Mouse (Mus musculus) lung, embryonic 15.5 days (tissue): ENCODE measurements around the gene Ngf. TPM values are rescaled to one million over a fixed set of nuclear protein-coding genes. Genes with fewer than 3 reads are reported as not detected.

Experiments used
- ATAC-seq: fragments of 200-750 bp; cut with Nextera tagmentation; 2 replicates; pipeline ENCODE4 v1.8.0; 2017; ENCODE audit warnings: moderate number of reproducible peaks, borderline replicate concordance; ENCODE audit not compliant: low FRiP score, low TSS enrichment; ENCODE audit errors: extremely low read depth
- H3K27ac ChIP-seq: fragments of 300-500 bp; sonication (generic); 2 replicates; pipeline ENCODE4 v1.5.1; 2015; ENCODE audit warnings: moderate library complexity, mild to moderate bottlenecking, inconsistent platforms
- H3K27me3 ChIP-seq: fragments of 300-500 bp; sonication (generic); 2 replicates; pipeline ENCODE4 v1.6.1; 2015; ENCODE audit warnings: inconsistent platforms
- H3K36me3 ChIP-seq: fragments of 300-500 bp; sonication (generic); 2 replicates; pipeline ENCODE4 v1.6.1; 2015; ENCODE audit warnings: inconsistent platforms
- H3K4me1 ChIP-seq: fragments of 300-500 bp; sonication (generic); 2 replicates; pipeline ENCODE4 v1.6.1; 2015; ENCODE audit warnings: inconsistent platforms
- H3K4me2 ChIP-seq: fragments of 300-500 bp; sonication (generic); 2 replicates; pipeline ENCODE4 v1.6.1; 2015; ENCODE audit warnings: inconsistent platforms, mild to moderate bottlenecking, moderate library complexity
- H3K4me3 ChIP-seq: fragments of 300-500 bp; sonication (generic); 2 replicates; pipeline ENCODE4 v1.5.1; 2015; ENCODE audit warnings: mild to moderate bottlenecking, inconsistent platforms
- H3K9ac ChIP-seq: fragments of 300-500 bp; sonication (generic); 2 replicates; pipeline ENCODE4 v1.6.1; 2015; ENCODE audit warnings: inconsistent platforms
- H3K9me3 ChIP-seq: fragments of 300-500 bp; sonication (generic); 2 replicates; pipeline ENCODE4 v1.6.1; 2016; ENCODE audit warnings: inconsistent platforms
- WGBS: fragments of 180-500 bp; shearing (Covaris S2); methylation state at CpG from one replicate; pipeline ENCODE4 v1.1.7; 2015; 5-methylcytosine and 5-hydroxymethylcytosine counted together
- polyA plus RNA-seq: library from polyadenylated mRNA; unstranded; fragments of >200 nt; fragmentation: Nextera tagmentation; extraction: Ambion mirVana; gene quantifications from 2 replicates; pipeline ENCODE4 v1.2.1, GENCODE M21; 2015

Ngf gene
- polyA plus RNA-seq, 1 experiment from 2014 or later: 0.81 TPM

GRCm38 (mm10) chr3:102474275-102475155 is 4.8 kb downstream of the Ngf start:
- ATAC-seq: no peak
- Histone ChIP-seq H3K27me3 (peaks cover 25% of the 10 kb centered on the region), H3K9ac (no peak overlapping the region), H3K4me2 (no peak overlapping the region), H3K4me1 (peaks cover 7% of the 10 kb centered on the region; the same call in 1 of the 2 replicates), H3K4me3 (no peak overlapping the region), H3K27ac (no peak overlapping the region), H3K36me3 (no peaks in the 10 kb centered on the region), H3K9me3 (no peaks in the 10 kb centered on the region)
- WGBS: 68% methylated on average over 15 of the region's 15 CpGs

DNA sequence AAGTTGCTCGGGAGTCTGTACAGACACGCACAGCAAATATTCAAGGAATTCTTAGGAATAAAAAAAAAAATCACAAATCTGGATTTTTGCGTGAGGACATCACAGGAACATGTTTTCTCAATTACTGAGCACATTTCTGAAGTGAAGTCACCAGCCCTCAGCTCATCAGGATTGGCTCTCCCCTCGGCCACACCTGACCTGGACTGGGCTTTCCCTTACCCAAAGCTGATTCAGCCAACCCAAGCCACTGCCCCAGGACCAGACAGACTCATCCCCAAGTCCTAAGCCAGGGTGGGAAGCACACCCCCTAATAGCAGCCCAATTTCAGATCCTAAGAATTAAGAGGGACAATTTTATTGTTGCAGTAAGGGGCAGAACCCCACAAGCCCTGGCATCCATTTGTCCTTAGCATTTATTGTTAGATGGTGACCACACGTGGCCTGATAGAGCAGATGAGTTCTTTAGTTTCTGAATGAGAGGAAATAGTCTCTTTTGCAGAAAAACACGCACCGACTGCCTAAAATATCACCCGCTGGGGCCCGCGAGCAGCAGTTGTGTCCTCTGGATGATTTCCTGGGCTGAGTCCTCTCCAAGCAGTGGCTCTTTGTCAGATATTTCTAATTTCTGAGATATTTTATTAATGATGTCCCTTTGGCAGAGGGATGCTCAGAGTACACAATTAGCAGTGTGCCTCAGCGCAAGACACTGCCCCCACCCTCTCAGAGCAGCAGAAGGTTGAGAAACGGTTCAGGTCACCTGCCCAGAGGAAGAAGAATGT is 8.4 kb downstream of the Ngf start:
- H3K4me3 ChIP-seq: no peak overlapping the region
- no peak overlapping the region for H3K9ac ChIP-seq
- no peak for ATAC-seq
- WGBS: 72% methylated on average over 12 of the region's 12 CpGs
- H3K4me2 ChIP-seq: no peak overlapping the region
- H3K27me3 ChIP-seq: no peaks in the 10 kb centered on the region
- no peaks in the 10 kb centered on the region for H3K36me3 ChIP-seq
- H3K9me3 ChIP-seq: no peaks in the 10 kb centered on the region
- H3K4me1 ChIP-seq: no peaks in the 10 kb centered on the region
- no peak overlapping the region for H3K27ac ChIP-seq

DNA sequence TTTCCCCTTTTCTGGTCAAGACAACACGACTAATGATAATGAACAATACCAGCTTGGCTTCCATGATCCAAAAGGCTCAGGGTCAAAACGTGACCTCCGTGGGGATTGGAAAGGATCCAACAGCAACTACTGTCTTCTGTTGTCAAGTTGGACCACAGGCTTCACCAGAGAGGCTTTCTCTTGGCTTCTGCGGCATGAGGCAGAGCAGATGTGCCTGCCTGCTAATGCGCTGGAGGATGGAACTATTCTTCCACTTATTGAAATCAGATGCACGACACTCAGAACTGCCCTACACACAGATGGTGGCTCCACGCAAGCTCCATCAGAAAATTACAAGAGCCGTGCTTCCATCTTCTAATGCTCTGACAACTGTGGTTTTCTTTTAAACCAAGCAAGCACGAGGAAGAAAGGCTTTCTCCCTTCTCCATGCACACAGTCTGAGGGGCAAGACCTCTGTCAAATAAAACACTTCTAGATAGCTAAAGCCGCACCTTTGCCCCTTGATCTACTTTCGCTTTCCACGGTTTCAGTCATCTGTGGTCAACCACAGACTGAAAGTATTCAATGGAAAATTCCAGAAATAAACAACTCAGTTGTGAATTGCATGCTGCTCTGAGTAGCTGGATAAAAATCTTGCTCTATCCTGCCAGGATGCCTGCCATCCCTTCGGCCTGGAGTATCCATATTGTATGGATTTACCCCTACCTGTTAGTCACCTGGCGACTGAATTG is 20.8 kb downstream of the Ngf start:
- WGBS: 61% methylated on average over 14 of the region's 14 CpGs
- no peak for ATAC-seq
- Histone ChIP-seq H3K4me3 (no peak overlapping the region), H3K9ac (no peak overlapping the region), H3K36me3 (no peaks in the 10 kb centered on the region), H3K4me2 (no peak overlapping the region), H3K4me1 (no peaks in the 10 kb centered on the region), H3K27me3 (no peaks in the 10 kb centered on the region), H3K27ac (no peak overlapping the region), H3K9me3 (no peaks in the 10 kb centered on the region)

- H3K27me3 ChIP-seq: no peaks in the 10 kb centered on the region
- no peaks in the 10 kb centered on the region for H3K4me1 ChIP-seq
- no peak overlapping the region for H3K4me3 ChIP-seq
- no peaks in the 10 kb centered on the region for H3K9me3 ChIP-seq
- no peak for ATAC-seq
- no peak overlapping the region for H3K9ac ChIP-seq
- no peaks in the 10 kb centered on the region for H3K36me3 ChIP-seq
- no peak overlapping the region for H3K27ac ChIP-seq
- WGBS: 72% methylated on average over 7 of the region's 7 CpGs
- H3K4me2 ChIP-seq: no peak overlapping the region
Observed at GRCm38 (mm10) chr3:102498113-102498512, 28.4 kb downstream of the Ngf start.

DNA sequence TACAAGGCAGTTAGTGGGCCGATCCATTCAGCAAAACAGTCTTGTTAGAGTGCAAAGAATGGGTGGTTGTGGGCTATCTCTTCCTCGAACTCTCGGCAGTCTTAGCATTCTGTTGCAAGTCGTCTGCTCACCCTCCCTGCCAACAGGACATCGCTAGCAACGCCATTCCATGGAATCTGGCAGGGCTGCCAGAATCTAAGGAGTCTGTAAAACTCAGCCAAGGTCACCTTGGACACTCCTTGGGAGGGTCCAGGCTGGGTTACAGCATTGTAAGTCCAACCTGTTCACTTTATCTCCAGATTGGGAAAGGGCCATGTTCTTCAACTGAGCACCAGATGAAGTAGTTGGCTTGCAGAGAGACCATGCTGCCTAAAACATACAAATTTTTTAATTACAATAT is 29.2 kb downstream of the Ngf start:
- no peak overlapping the region for H3K4me2 ChIP-seq
- no peaks in the 10 kb centered on the region for H3K4me1 ChIP-seq
- no peak overlapping the region for H3K9ac ChIP-seq
- H3K27ac ChIP-seq: no peak overlapping the region
- ATAC-seq: no peak
- no peaks in the 10 kb centered on the region for H3K9me3 ChIP-seq
- H3K27me3 ChIP-seq: no peaks in the 10 kb centered on the region
- H3K4me3 ChIP-seq: no peak overlapping the region
- WGBS: 73% methylated on average over 6 of the region's 6 CpGs
- no peaks in the 10 kb centered on the region for H3K36me3 ChIP-seq

- no peak overlapping the region for H3K4me3 ChIP-seq
- no peak overlapping the region for H3K9ac ChIP-seq
- no peaks in the 10 kb centered on the region for H3K4me1 ChIP-seq
- H3K9me3 ChIP-seq: no peaks in the 10 kb centered on the region
- no peak for ATAC-seq
- no peaks in the 10 kb centered on the region for H3K27me3 ChIP-seq
- no peak overlapping the region for H3K27ac ChIP-seq
- 59% methylated on average over 2 of the region's 2 CpGs for WGBS
- no peak overlapping the region for H3K4me2 ChIP-seq
- no peaks in the 10 kb centered on the region for H3K36me3 ChIP-seq
Observed at GRCm38 (mm10) chr3:102500031-102500430, 30.3 kb downstream of the Ngf start.

DNA sequence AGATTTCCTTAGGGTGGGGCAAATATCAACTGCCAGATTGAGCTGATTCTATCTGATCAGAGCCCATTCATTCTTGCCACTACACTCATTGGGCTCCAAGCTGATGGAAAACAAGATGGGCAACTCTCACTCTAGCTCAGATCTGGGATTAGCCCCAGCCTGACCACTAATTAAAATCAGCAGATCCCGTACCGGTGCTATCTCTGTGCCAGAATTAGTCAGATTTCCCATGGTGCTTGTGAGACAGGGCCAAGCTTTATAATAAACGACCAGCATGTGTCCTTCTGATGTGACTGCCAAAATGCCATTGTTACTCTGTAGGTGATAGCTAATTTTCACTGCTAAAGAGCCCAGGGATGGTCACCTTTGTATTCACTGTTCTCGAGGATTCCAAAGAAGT is 31.5 kb downstream of the Ngf start:
- no peaks in the 10 kb centered on the region for H3K36me3 ChIP-seq
- no peak overlapping the region for H3K4me3 ChIP-seq
- no peak overlapping the region for H3K27ac ChIP-seq
- H3K9ac ChIP-seq: no peak overlapping the region
- H3K9me3 ChIP-seq: no peaks in the 10 kb centered on the region
- H3K4me1 ChIP-seq: no peaks in the 10 kb centered on the region
- H3K27me3 ChIP-seq: no peaks in the 10 kb centered on the region
- 75% methylated on average over 4 of the region's 4 CpGs for WGBS
- ATAC-seq: no peak
- no peak overlapping the region for H3K4me2 ChIP-seq

DNA sequence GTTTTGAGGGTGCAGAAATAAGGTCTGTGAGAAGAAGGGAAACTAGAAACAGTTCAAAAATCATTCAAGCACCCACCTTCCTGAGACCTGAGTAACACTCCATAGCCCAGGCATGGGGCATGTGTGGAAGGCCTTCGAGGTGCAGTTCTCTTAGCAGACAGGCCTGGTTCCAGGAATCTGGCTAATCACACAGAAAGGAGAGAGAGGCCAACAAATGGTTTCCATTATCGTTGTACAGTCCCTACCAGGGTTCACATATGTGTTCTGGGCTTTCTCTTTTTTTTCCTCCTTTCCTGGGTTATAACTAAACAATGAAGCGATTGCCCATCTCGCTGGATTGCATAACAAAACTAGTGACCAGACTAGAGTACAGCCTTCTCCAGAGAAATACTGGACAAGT is 35.4 kb downstream of the Ngf start:
- H3K4me1 ChIP-seq: no peaks in the 10 kb centered on the region
- H3K27me3 ChIP-seq: no peaks in the 10 kb centered on the region
- ATAC-seq: no peak
- H3K4me2 ChIP-seq: no peak overlapping the region
- H3K9ac ChIP-seq: no peak overlapping the region
- 82% methylated on average over 4 of the region's 4 CpGs for WGBS
- H3K36me3 ChIP-seq: no peaks in the 10 kb centered on the region
- H3K9me3 ChIP-seq: no peaks in the 10 kb centered on the region
- H3K4me3 ChIP-seq: no peak overlapping the region
- no peak overlapping the region for H3K27ac ChIP-seq

- Histone ChIP-seq H3K9me3 (no peaks in the 10 kb centered on the region), H3K27ac (no peak overlapping the region), H3K36me3 (no peaks in the 10 kb centered on the region), H3K4me2 (no peak overlapping the region), H3K4me1 (no peaks in the 10 kb centered on the region), H3K27me3 (no peaks in the 10 kb centered on the region), H3K4me3 (no peak overlapping the region), H3K9ac (no peak overlapping the region)
- no peak for ATAC-seq
- WGBS: 54% methylated on average over 12 of the region's 12 CpGs
Observed at GRCm38 (mm10) chr3:102506061-102506460, 36.3 kb downstream of the Ngf start.

DNA sequence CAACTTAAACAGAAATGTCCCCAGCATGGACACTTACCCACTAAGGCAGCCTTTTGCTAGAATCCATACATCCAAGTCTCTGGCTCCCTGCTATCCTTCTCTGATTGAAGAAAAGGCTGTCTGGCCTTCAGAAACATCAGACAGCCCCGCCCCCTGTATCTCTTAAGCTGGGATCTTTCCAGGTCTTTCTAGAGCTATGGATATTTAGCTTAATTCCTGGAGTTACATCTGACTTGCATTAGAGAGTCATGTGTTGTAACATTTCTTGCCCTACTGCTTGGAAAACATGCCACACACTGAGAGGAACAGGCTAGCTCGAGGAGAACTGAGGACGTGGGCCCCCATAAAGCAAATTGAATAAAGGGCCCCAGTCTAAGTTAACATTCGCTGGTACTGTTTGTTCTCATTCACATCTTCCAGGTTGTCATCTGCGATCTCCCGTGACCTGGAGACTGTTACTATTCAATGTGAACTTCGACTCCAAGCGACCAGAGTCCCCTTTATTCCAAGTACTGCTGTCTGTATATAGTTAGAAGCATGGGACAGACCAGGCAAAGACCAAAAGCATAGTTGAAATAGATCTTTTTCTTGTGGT is 38.0 kb downstream of the Ngf start:
- WGBS: 71% methylated on average over 8 of the region's 8 CpGs
- H3K4me1 ChIP-seq: no peaks in the 10 kb centered on the region

GRCm38 (mm10) chr3:102508455-102508854 is 38.7 kb downstream of the Ngf start:
- Histone ChIP-seq H3K4me1 (no peaks in the 10 kb centered on the region), H3K27ac (no peak overlapping the region), H3K36me3 (no peaks in the 10 kb centered on the region), H3K9me3 (no peaks in the 10 kb centered on the region), H3K27me3 (no peaks in the 10 kb centered on the region), H3K9ac (no peak overlapping the region), H3K4me2 (no peak overlapping the region), H3K4me3 (no peak overlapping the region)
- 41% methylated on average over 9 of the region's 9 CpGs for WGBS
- ATAC-seq: no peak

More for the DNA sequence above, 38.0 kb downstream of the Ngf start:
- H3K27ac ChIP-seq: no peak overlapping the region
- no peaks in the 10 kb centered on the region for H3K9me3 ChIP-seq
- no peak overlapping the region for H3K9ac ChIP-seq
- no peak overlapping the region for H3K4me3 ChIP-seq
- no peak for ATAC-seq
- H3K27me3 ChIP-seq: no peaks in the 10 kb centered on the region
- H3K4me2 ChIP-seq: no peak overlapping the region
- H3K36me3 ChIP-seq: no peaks in the 10 kb centered on the region
